In genomic region chr17:87072183-87072582, GRCm38 (mm10) we compare ENCODE assay signal across 4 mouse cellular contexts. TPM values are rescaled to one million over a fixed set of nuclear protein-coding genes. Genes with fewer than 3 reads are reported as not detected.
DNase-seq lines count a peak whose midpoint lies in the region; ATAC-seq and TF ChIP-seq lines count a peak whose summit lies in the region.
"Not testable (repeated sequence)": the region's sequence is repeated elsewhere in the genome, so short reads cannot be mapped to it uniquely, and the experiment has no call there.

No protein-coding gene starts in this region.

- not testable (repeated sequence) for H3K27me3 ChIP-seq in heart, embryonic 10.5 days (ENCODE audit: insufficient read depth, poor library complexity, severe bottlenecking); intestine, embryonic 14.5 days (replicated peaks; ENCODE audit: control insufficient read depth, insufficient read depth, low read length); myocyte (ENCODE audit: control insufficient read depth, insufficient read depth, insufficient read length)

- H3K4me2 ChIP-seq in intestine, embryonic 14.5 days (ENCODE audit: low read length); myocyte (ENCODE audit: low read depth): not testable (repeated sequence)

- not testable (repeated sequence) for H3K9me3 ChIP-seq in heart, embryonic 10.5 days; intestine, embryonic 14.5 days (ENCODE audit: control insufficient read depth, low read length)

- H3K9ac ChIP-seq in intestine, embryonic 14.5 days (ENCODE audit: low read length), result not testable (repeated sequence)

- H3K27ac ChIP-seq in heart, embryonic 10.5 days; intestine, embryonic 14.5 days (ENCODE audit: low read depth): not testable (repeated sequence)

- peak; percentile 39 for DNase-seq in heart, adult 11 months
- peak; percentile 10 for DNase-seq in heart, embryonic 10.5 days (ENCODE audit: low spot score)
- peak; percentile 25 for DNase-seq in intestine, embryonic 14.5 days (ENCODE audit: low spot score)

- not testable (repeated sequence) for TF ChIP-seq POLR2A in myocyte (IDR thresholded peaks at IDR 0.05; ENCODE audit: insufficient read length, low read depth)

- not testable (repeated sequence) for H3K79me2 ChIP-seq in myocyte (ENCODE audit: control insufficient read depth, insufficient read depth)

- not testable (repeated sequence) for H3K4me1 ChIP-seq in heart, embryonic 10.5 days; intestine, embryonic 14.5 days (replicated peaks; ENCODE audit: control insufficient read depth, insufficient read depth, low read length)

- 97% methylated on average over 1 of the region's 1 CpGs for WGBS in heart, embryonic 10.5 days
- WGBS in intestine, embryonic 14.5 days, result 92% methylated on average over 1 of the region's 1 CpGs

- H3K36me3 ChIP-seq in heart, embryonic 10.5 days; intestine, embryonic 14.5 days (ENCODE audit: control insufficient read depth, insufficient read depth, low read length); myocyte (ENCODE audit: control insufficient read depth, insufficient read depth): not testable (repeated sequence)

- not testable (repeated sequence) for H3ac ChIP-seq in myocyte (ENCODE audit: control insufficient read depth, insufficient read length)

- ATAC-seq in intestine, embryonic 14.5 days (replicated peaks; ENCODE audit: low FRiP score, low TSS enrichment, low read depth), result not testable (repeated sequence)

- not testable (repeated sequence) for H3K4me3 ChIP-seq in heart, embryonic 10.5 days; intestine, embryonic 14.5 days (ENCODE audit: low read depth, low read length); myocyte

TF ChIP-seq in myocyte, 11 proteins besides CTCF, POLR2A, EP300 and RAD21:
- TF ChIP-seq TCF12 (IDR thresholded peaks at IDR 0.05; ENCODE audit: insufficient read depth, poor library complexity, severe bottlenecking), result peak; percentile 15
- peak; percentile 67 for TF ChIP-seq TCF3 (IDR thresholded peaks at IDR 0.05; ENCODE audit: insufficient read length, low read depth)
- peak in 2 of 3 experiments; percentile 76 to 82 for TF ChIP-seq MYOD1 (IDR thresholded peaks at IDR 0.05; ENCODE audit: control insufficient read depth in 1 of 3, insufficient read length in 2 of 3, low read depth in 2 of 3)
- TF ChIP-seq MYOG (IDR thresholded peaks at IDR 0.05; ENCODE audit: control insufficient read depth in 1 of 3, insufficient read depth in 1 of 3, insufficient read length in 2 of 3, low read depth in 2 of 3), result peak in 2 of 3 experiments; percentile 76 to 89

RNA-seq across cellular contexts. Expression of gene Socs5, which starts 35.3 kb away (rescaled TPM):
- polyA plus RNA-seq in heart, embryonic 10.5 days (2016; fragmentation: Nextera tagmentation; extraction: Ambion mirVana), result 9.4 and 11.0 TPM in 2 replicates
- 11.6 and 14.1 TPM in 2 replicates for polyA plus RNA-seq in intestine, embryonic 14.5 days (2014; fragmentation: Nextera tagmentation; extraction: Ambion mirVana)
- 14.0 TPM for polyA plus RNA-seq in myocyte (2012; fragmentation: generic; extraction: Trizol)

RNA-seq across cellular contexts. Expression of gene Cript, which starts 46.8 kb away (rescaled TPM):
- polyA plus RNA-seq in heart, embryonic 10.5 days (2016; fragmentation: Nextera tagmentation; extraction: Ambion mirVana), result 113 and 115 TPM in 2 replicates
- polyA plus RNA-seq in intestine, embryonic 14.5 days (2014; fragmentation: Nextera tagmentation; extraction: Ambion mirVana), result 126 and 136 TPM in 2 replicates
- polyA plus RNA-seq in myocyte (2012; fragmentation: generic; extraction: Trizol), result 49.1 TPM

RNA-seq across cellular contexts. Expression of gene Pigf, which starts 47.0 kb away (rescaled TPM):
- 25.5 and 32.2 TPM in 2 replicates for polyA plus RNA-seq in heart, embryonic 10.5 days (2016; fragmentation: Nextera tagmentation; extraction: Ambion mirVana)
- 42.1 and 43.8 TPM in 2 replicates for polyA plus RNA-seq in intestine, embryonic 14.5 days (2014; fragmentation: Nextera tagmentation; extraction: Ambion mirVana)
- polyA plus RNA-seq in myocyte (2012; fragmentation: generic; extraction: Trizol), result 14.8 TPM
